Mouse (Mus musculus) erythroblast, embryonic 14.5 days (primary cell): ENCODE results near the gene Sfxn4.

ENCODE experiments used
- GATA1 ChIP-seq: IDR thresholded peaks from 2 replicates; pipeline ENCODE4 v1.6.1; 2012; ENCODE audit warnings: low read length, inconsistent platforms, mixed read lengths
- TAL1 ChIP-seq: IDR thresholded peaks from 3 replicates; pipeline ENCODE4 v1.6.1; 2012; ENCODE audit warnings: low read length, inconsistent platforms, mixed read lengths

DNA sequence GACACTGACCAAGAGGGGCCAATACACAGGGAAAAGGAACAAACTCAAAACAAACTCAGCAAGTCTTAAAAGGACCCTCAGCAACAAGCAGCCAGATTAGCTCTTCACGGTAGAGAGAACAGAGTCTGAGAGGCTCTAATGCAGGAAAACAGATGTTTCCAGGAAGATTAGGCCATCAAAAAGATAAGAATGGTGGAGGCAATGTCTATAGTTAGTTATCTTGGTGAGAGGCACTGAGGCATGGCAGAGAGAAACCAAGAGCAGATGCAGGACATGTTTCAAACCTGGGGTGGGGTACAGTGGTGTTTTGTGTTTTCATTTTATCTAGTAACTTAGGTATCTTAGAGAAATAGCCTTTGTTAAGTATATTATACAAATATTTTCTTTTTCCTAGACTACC lies 11.0 kb upstream of the Sfxn4 start:
- TF ChIP-seq GATA1 (peak; percentile 94), TAL1 (peak; percentile 85)
